Mouse (Mus musculus): Measurements from ENCODE around the gene Mum1. TPM values are rescaled to one million over a fixed set of nuclear protein-coding genes. Genes with fewer than 3 reads are reported as not detected.
"Not testable (repeated sequence)": the region's sequence is repeated elsewhere in the genome, so short reads cannot be mapped to it uniquely, and the experiment has no call there.

Mum1 gene
- total RNA-seq, 1 experiment from 2014 or later = 42.0 TPM

GRCm38 (mm10) chr10:80247849-80248248 lies 21.6 kb downstream of the Mum1 start:
- ATAC-seq (ENCODE audit: extremely low read depth, insufficient number of reproducible peaks, low FRiP score, poor library complexity, severe bottlenecking) = no peak

GRCm38 (mm10) chr10:80248437-80248836 lies 22.2 kb downstream of the Mum1 start:
- not testable (repeated sequence) for ATAC-seq (ENCODE audit: extremely low read depth, insufficient number of reproducible peaks, low FRiP score, poor library complexity, severe bottlenecking)

GRCm38 (mm10) chr10:80248971-80249640 lies 22.9 kb downstream of the Mum1 start, which contains the start of gene Ndufs7:
Ndufs7 (plus strand) TSS chr10:80249121.
- ATAC-seq (ENCODE audit: extremely low read depth, insufficient number of reproducible peaks, low FRiP score, poor library complexity, severe bottlenecking) = peak; percentile 78

- ATAC-seq (ENCODE audit: extremely low read depth, insufficient number of reproducible peaks, low FRiP score, poor library complexity, severe bottlenecking) = no peak
These were observed 23.8 kb downstream of the Mum1 start for GRCm38 (mm10) chr10:80250059-80250458.

- ATAC-seq (ENCODE audit: extremely low read depth, insufficient number of reproducible peaks, low FRiP score, poor library complexity, severe bottlenecking) = no peak
These were observed 24.3 kb downstream of the Mum1 start for GRCm38 (mm10) chr10:80250573-80250972.

- no peak for ATAC-seq (ENCODE audit: extremely low read depth, insufficient number of reproducible peaks, low FRiP score, poor library complexity, severe bottlenecking)
These were observed 25.8 kb downstream of the Mum1 start for GRCm38 (mm10) chr10:80252011-80252410.

GRCm38 (mm10) chr10:80252493-80253274 lies 26.4 kb downstream of the Mum1 start:
- no peak for ATAC-seq (ENCODE audit: extremely low read depth, insufficient number of reproducible peaks, low FRiP score, poor library complexity, severe bottlenecking)

GRCm38 (mm10) chr10:80253551-80253950 lies 27.3 kb downstream of the Mum1 start:
- ATAC-seq (ENCODE audit: extremely low read depth, insufficient number of reproducible peaks, low FRiP score, poor library complexity, severe bottlenecking) = no peak

- no peak for ATAC-seq (ENCODE audit: extremely low read depth, insufficient number of reproducible peaks, low FRiP score, poor library complexity, severe bottlenecking)
These were observed 28.4 kb downstream of the Mum1 start for GRCm38 (mm10) chr10:80254331-80255297.

- ATAC-seq (ENCODE audit: extremely low read depth, insufficient number of reproducible peaks, low FRiP score, poor library complexity, severe bottlenecking) = no peak
These were observed 29.8 kb downstream of the Mum1 start for GRCm38 (mm10) chr10:80255881-80256535.

- ATAC-seq (ENCODE audit: extremely low read depth, insufficient number of reproducible peaks, low FRiP score, poor library complexity, severe bottlenecking) = no peak
These were observed 31.7 kb downstream of the Mum1 start for GRCm38 (mm10) chr10:80257936-80258335.

GRCm38 (mm10) chr10:80258752-80259462 lies 32.7 kb downstream of the Mum1 start:
- no peak for ATAC-seq (ENCODE audit: extremely low read depth, insufficient number of reproducible peaks, low FRiP score, poor library complexity, severe bottlenecking)

GRCm38 (mm10) chr10:80259463-80259805 lies 33.2 kb downstream of the Mum1 start:
- ATAC-seq (ENCODE audit: extremely low read depth, insufficient number of reproducible peaks, low FRiP score, poor library complexity, severe bottlenecking) = no peak

GRCm38 (mm10) chr10:80259861-80260641 lies 33.8 kb downstream of the Mum1 start:
- no peak for ATAC-seq (ENCODE audit: extremely low read depth, insufficient number of reproducible peaks, low FRiP score, poor library complexity, severe bottlenecking)

GRCm38 (mm10) chr10:80260642-80261584 lies 34.7 kb downstream of the Mum1 start, which contains the start of the genes Gamt and Dazap1:
Gamt (minus strand) TSS chr10:80261012.
Dazap1 (plus strand) TSS chr10:80261486.
- peak; percentile 43 for ATAC-seq (ENCODE audit: extremely low read depth, insufficient number of reproducible peaks, low FRiP score, poor library complexity, severe bottlenecking)

GRCm38 (mm10) chr10:80261585-80261968 lies 35.3 kb downstream of the Mum1 start:
- peak; percentile 53 for ATAC-seq (ENCODE audit: extremely low read depth, insufficient number of reproducible peaks, low FRiP score, poor library complexity, severe bottlenecking)
